Mouse (Mus musculus): ENCODE measurements around the gene 9330161L09Rik. TPM values are rescaled to one million over a fixed set of nuclear protein-coding genes. Genes with fewer than 3 reads are reported as not detected.

9330161L09Rik gene
- total RNA-seq, 2 experiments from 2014 or later = 0.46 to 0.74 TPM

Other genes starting within 250 kb of the 9330161L09Rik start
- gene Prima1, start 165.7 kb downstream of the 9330161L09Rik start, total RNA-seq (2021) = 10 to 100 TPM; 20.1 to 21.1 TPM
- not detected for gene Fam181a, start 96.8 kb downstream of the 9330161L09Rik start, total RNA-seq (2021)
- 100 to 1,000 TPM; 196 to 518 TPM for gene Asb2, start 51.8 kb downstream of the 9330161L09Rik start, total RNA-seq (2021)
- 1 to 10 TPM; 2.0 to 3.5 TPM for gene Otub2, start 19.1 kb downstream of the 9330161L09Rik start, total RNA-seq (2021)
- 10 to 100 TPM; 54.4 to 59.7 TPM for gene Ddx24, start 18.0 kb upstream of the 9330161L09Rik start, total RNA-seq (2021)
- 10 to 100 TPM; 62.8 to 80.9 TPM for gene Ifi27, start 26.4 kb upstream of the 9330161L09Rik start, total RNA-seq (2021)
- 10 to 100 TPM in 1 of 2 experiments, 1 to 10 TPM in 1; 6.4 to 44.3 TPM for gene Ifi27l2a, start 35.9 kb upstream of the 9330161L09Rik start, total RNA-seq (2021)
- not detected for gene Ifi27l2b, start 49.4 kb upstream of the 9330161L09Rik start, total RNA-seq (2021)
- gene Ppp4r4, start 124.5 kb upstream of the 9330161L09Rik start, total RNA-seq (2021) = under 1 TPM; 0.29 to 0.33 TPM
- gene Serpina10, start 223.6 kb upstream of the 9330161L09Rik start, total RNA-seq (2021) = not detected
- gene Serpina6, start 249.4 kb upstream of the 9330161L09Rik start, total RNA-seq (2021) = not detected

All from gastrocnemius, postnatal 25 days (tissue).